Mouse (Mus musculus) ovary, postnatal 10 days (tissue): ENCODE results near the gene Zbbx.

Experiments
- DNase-seq: peaks from one replicate; pipeline ENCODE4 v3.0.0; 2022; ENCODE audit warnings: low spot score

The Zbbx gene

DNA sequence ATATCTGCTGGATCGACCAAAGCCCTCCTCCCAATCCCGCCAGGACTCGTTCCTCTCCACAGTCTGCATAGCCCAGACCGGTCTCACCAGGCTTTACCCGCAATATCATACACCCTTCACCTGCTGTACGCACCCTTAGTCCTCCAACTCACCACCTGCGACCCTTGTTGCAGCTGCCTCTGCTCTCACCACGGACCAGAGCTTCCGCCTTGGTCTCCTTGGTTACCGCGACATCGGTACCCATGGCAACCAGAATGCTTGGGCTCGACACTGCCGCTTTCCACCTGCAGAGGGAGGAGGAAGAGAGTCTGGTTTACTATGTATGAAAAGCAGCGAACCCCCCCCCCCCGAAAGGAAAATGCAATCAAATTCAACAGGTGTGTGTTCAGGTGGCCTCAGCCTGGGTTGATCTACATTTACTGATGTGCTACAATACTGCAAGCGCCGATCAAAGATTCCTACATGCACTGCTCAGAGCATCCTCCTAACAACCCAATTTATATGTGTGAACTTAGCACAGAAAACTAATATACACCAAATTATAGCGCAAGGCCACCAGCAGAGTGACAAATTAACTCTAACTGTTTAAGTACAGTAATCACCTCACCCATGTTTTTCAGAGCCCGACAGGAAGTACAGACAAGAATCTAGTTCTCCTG lies at the start of gene Zbbx:
Gene Zbbx, minus strand, starts transcription at position 197 of the 659 bp plus-strand sequence.
- DNase-seq, result peak; percentile 12

- no peak for DNase-seq
These were observed 38.1 kb upstream of the Zbbx start for GRCm38 (mm10) chr3:75202808-75203503.

- no peak for DNase-seq
These were observed 17.8 kb upstream of the Zbbx start for GRCm38 (mm10) chr3:75182606-75183005.

DNA sequence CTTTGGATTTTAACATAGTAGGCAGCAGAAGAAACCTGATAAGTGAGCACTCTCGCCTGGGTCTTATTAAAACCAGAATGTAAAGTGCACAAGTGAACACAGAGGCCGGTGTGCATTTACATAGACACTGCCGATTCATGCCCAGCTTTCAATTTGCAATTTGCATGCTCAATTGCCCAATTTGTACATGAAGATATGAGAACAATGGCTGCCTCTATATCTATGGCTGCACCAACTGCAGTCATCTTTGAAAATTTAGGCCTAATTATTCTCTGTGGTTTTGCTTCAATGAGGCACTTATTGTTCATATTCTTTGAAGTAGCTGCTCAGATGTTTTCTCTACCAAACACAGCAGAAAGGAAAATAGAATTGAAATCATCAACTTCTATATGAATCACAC lies 23.0 kb downstream of the Zbbx start:
- no peak for DNase-seq

GRCm38 (mm10) chr3:75104867-75105266 lies 60.0 kb downstream of the Zbbx start:
- DNase-seq, result no peak

GRCm38 (mm10) chr3:75085762-75086161 lies 79.1 kb downstream of the Zbbx start:
- DNase-seq, result no peak

DNA sequence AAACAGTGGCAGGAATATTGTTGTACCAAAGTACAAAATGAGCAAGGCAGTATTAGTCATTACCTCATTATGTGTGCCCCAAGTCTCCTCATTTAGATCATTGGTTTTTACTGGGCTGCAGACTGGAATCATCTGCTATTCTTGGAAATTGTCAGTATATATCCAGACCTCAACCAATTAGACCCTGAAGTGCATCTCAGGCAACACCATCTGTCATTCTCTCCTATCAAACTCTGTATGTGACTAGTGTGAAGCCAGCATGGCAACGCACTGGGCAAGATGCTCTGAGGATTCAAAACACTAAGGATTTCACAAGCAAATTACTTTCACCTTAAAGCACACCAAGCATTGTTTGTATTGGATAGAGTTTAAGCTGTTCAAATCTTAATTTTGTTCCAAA lies 85.9 kb downstream of the Zbbx start:
- no peak for DNase-seq

DNA sequence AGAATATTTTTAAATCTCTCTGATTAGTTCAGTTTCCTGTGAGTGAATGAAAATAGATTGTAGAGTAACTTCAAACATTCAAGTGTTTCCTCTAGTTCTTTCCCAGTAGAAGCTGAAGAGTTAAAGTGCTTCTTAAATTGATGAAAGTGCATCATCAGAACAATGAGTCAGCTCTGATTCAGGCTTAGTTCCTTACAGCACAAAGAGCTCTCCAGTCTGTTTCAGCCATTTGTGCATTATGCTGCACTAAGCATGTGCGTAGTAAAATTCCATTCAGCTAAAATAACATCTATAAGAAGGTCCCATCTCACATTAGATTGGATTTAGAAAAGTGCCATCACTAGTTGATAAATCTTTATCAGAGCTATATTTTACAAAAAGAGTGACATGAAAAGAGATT lies 155.1 kb downstream of the Zbbx start:
- DNase-seq, result no peak
